Mouse (Mus musculus): ENCODE results near the gene Adssl1. TPM values are rescaled to one million over a fixed set of nuclear protein-coding genes. Genes with fewer than 3 reads are reported as not detected.

Adssl1 gene
- polyA plus RNA-seq, 1 experiment, result 202 TPM

DNA sequence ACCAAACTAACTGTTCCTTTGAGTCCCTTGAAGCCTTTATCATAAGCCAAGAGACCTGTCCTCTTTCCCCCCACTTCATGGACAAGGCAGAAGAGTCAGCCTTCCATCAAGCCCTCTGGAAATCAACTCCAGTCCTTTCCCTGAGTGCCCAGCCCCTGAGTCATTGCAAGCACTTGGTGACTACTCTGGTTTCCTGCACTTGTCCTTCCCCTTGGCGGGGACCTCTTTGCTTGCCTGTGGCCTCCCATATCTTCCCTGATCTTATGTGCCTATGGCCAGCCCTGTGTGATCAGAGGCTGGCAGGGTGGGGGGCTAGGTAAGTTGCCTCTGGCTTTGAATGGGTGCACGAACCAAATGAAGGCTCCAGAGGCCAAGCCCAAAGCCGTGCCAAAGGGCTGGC is 2.1 kb downstream of the Adssl1 start:
- Histone ChIP-seq H3K36me3 (ENCODE audit: control insufficient read depth, insufficient read depth) (no peaks in the 10 kb centered on the region), H3K4me2 (ENCODE audit: low read depth) (peak overlapping the region; percentile 96), H3K27me3 (ENCODE audit: control insufficient read depth, insufficient read depth, insufficient read length) (no peaks in the 10 kb centered on the region), H3K4me3 (peak overlapping the region; percentile 38), H3ac (ENCODE audit: control insufficient read depth, insufficient read length) (no peak overlapping the region), H3K79me2 (ENCODE audit: control insufficient read depth, insufficient read depth) (no peaks in the 10 kb centered on the region)
- TF ChIP-seq CEBPB (IDR thresholded peaks at IDR 0.05; ENCODE audit: insufficient read depth, poor library complexity, severe bottlenecking), result no peak
- TF ChIP-seq USF1 (IDR thresholded peaks at IDR 0.05; ENCODE audit: low read depth), result no peak
- no peak for TF ChIP-seq REST (IDR thresholded peaks at IDR 0.05; ENCODE audit: insufficient read depth, insufficient read length)
- no peak for TF ChIP-seq POLR2AphosphoS2 (IDR thresholded peaks at IDR 0.05; ENCODE audit: insufficient read length, low read depth)
- TF ChIP-seq MAX (IDR thresholded peaks at IDR 0.05; ENCODE audit: low read depth), result no peak
- TF ChIP-seq MYOD1 (IDR thresholded peaks at IDR 0.05; ENCODE audit: control insufficient read depth in 1 of 3, insufficient read length in 2 of 3, low read depth in 2 of 3), result no peak
- no peak for TF ChIP-seq E2F4 (IDR thresholded peaks at IDR 0.05; ENCODE audit: insufficient read depth)
- TF ChIP-seq SRF (IDR thresholded peaks at IDR 0.05; ENCODE audit: control insufficient read depth, insufficient read length, low read depth), result no peak
- TF ChIP-seq TCF3 (IDR thresholded peaks at IDR 0.05; ENCODE audit: insufficient read length, low read depth), result no peak
- no peak for TF ChIP-seq MYOG (IDR thresholded peaks at IDR 0.05; ENCODE audit: control insufficient read depth in 1 of 3, insufficient read depth in 1 of 3, insufficient read length in 2 of 3, low read depth in 2 of 3)
- TF ChIP-seq TCF12 (IDR thresholded peaks at IDR 0.05; ENCODE audit: insufficient read depth, poor library complexity, severe bottlenecking), result no peak
- no peak for TF ChIP-seq POLR2A (IDR thresholded peaks at IDR 0.05; ENCODE audit: insufficient read length, low read depth)

DNA sequence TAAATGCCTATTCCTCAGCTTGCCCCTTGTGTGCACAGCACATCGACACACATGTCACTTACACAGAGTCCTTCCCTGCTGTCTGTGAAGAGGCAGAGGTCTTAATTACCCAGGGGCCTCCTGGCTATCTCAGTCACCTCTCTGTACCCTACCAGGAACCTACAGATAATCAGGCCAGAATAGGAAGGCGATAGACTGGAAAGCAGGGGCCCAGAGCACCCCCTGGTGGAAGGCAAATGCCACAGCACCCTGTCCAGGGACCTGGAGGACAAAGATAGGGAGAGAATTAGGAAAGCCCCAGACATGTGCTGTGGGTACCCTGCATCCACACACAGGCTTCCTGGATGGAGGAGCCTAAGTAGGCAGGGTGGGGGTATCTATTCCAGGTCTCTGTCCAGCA is 3.9 kb downstream of the Adssl1 start:
- H3K27me3 ChIP-seq (ENCODE audit: control insufficient read depth, insufficient read depth, insufficient read length), result no peaks in the 10 kb centered on the region
- no peaks in the 10 kb centered on the region for H3K36me3 ChIP-seq (ENCODE audit: control insufficient read depth, insufficient read depth)
- H3K4me2 ChIP-seq (ENCODE audit: low read depth), result no peak overlapping the region
- no peak overlapping the region for H3ac ChIP-seq (ENCODE audit: control insufficient read depth, insufficient read length)
- no peaks in the 10 kb centered on the region for H3K79me2 ChIP-seq (ENCODE audit: control insufficient read depth, insufficient read depth)
- no peak for TF ChIP-seq POLR2AphosphoS2 (IDR thresholded peaks at IDR 0.05; ENCODE audit: insufficient read length, low read depth)
- TF ChIP-seq TCF3 (IDR thresholded peaks at IDR 0.05; ENCODE audit: insufficient read length, low read depth), result no peak
- no peak for TF ChIP-seq E2F4 (IDR thresholded peaks at IDR 0.05; ENCODE audit: insufficient read depth)
- TF ChIP-seq MYOG (IDR thresholded peaks at IDR 0.05; ENCODE audit: control insufficient read depth in 1 of 3, insufficient read depth in 1 of 3, insufficient read length in 2 of 3, low read depth in 2 of 3), result no peak
- TF ChIP-seq CEBPB (IDR thresholded peaks at IDR 0.05; ENCODE audit: insufficient read depth, poor library complexity, severe bottlenecking), result no peak
- no peak for TF ChIP-seq SRF (IDR thresholded peaks at IDR 0.05; ENCODE audit: control insufficient read depth, insufficient read length, low read depth)
- no peak overlapping the region for H3K4me3 ChIP-seq

DNA sequence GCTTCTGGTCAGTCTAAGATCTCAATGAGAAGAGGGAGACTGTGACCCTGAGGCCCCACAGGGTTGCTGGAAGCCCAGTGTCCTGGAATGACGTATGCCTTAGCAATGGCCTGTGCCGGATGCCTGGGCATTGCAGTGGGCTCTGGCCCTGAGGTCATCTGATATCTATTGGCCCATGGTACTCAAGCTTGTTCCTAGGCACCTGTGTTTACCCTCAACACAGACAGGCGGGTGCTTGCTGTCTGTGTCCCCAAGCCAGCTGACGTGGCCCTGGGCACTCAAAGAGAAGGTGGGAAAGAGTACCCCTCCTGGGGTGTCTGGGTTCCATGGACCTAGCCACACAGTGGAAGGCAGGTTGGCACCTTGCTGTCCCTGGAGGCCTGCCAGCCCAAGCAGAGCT is 5.9 kb downstream of the Adssl1 start:
- no peak overlapping the region for H3ac ChIP-seq (ENCODE audit: control insufficient read depth, insufficient read length)
- no peaks in the 10 kb centered on the region for H3K36me3 ChIP-seq (ENCODE audit: control insufficient read depth, insufficient read depth)
- TF ChIP-seq POLR2AphosphoS2 (IDR thresholded peaks at IDR 0.05; ENCODE audit: insufficient read length, low read depth), result peak; percentile 31
- no peak for TF ChIP-seq MAX (IDR thresholded peaks at IDR 0.05; ENCODE audit: low read depth)
- no peak overlapping the region for H3K4me2 ChIP-seq (ENCODE audit: low read depth)
- H3K4me3 ChIP-seq, result no peak overlapping the region
- no peaks in the 10 kb centered on the region for H3K79me2 ChIP-seq (ENCODE audit: control insufficient read depth, insufficient read depth)
- H3K27me3 ChIP-seq (ENCODE audit: control insufficient read depth, insufficient read depth, insufficient read length), result no peaks in the 10 kb centered on the region

DNA sequence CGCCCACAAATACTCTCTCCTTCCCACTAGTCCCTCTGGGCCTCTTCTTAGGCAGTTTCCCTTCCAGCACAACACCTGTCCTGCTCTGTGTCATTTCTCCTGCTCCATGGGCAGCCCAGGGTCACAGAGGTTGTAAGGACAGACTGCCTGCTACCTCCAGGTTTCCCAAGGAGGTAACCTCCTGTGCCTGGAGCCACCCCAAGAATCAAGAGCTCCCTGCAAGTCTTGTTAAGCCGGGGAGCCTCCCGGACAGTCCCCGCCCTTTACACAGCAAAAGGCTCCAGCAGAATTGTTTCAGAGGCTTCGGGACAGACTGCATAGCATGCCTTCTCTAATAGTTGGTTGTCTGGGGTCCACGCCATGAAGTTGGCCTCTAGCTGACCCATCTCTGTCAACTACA is 6.6 kb downstream of the Adssl1 start:
- no peak overlapping the region for H3K4me2 ChIP-seq (ENCODE audit: low read depth)
- no peaks in the 10 kb centered on the region for H3K79me2 ChIP-seq (ENCODE audit: control insufficient read depth, insufficient read depth)
- peak in 1 of 3 experiments; percentile 1 for TF ChIP-seq MYOG (IDR thresholded peaks at IDR 0.05; ENCODE audit: control insufficient read depth in 1 of 3, insufficient read depth in 1 of 3, insufficient read length in 2 of 3, low read depth in 2 of 3)
- no peak for TF ChIP-seq REST (IDR thresholded peaks at IDR 0.05; ENCODE audit: insufficient read depth, insufficient read length)
- no peaks in the 10 kb centered on the region for H3K36me3 ChIP-seq (ENCODE audit: control insufficient read depth, insufficient read depth)
- no peak overlapping the region for H3K4me3 ChIP-seq
- no peaks in the 10 kb centered on the region for H3K27me3 ChIP-seq (ENCODE audit: control insufficient read depth, insufficient read depth, insufficient read length)
- no peak overlapping the region for H3ac ChIP-seq (ENCODE audit: control insufficient read depth, insufficient read length)

GRCm38 (mm10) chr12:112627097-112627881 is 7.4 kb downstream of the Adssl1 start:
- Histone ChIP-seq H3K4me2 (ENCODE audit: low read depth) (peak overlapping the region; percentile 42), H3K79me2 (ENCODE audit: control insufficient read depth, insufficient read depth) (no peaks in the 10 kb centered on the region), H3K36me3 (ENCODE audit: control insufficient read depth, insufficient read depth) (no peaks in the 10 kb centered on the region), H3ac (ENCODE audit: control insufficient read depth, insufficient read length) (no peak overlapping the region), H3K27me3 (ENCODE audit: control insufficient read depth, insufficient read depth, insufficient read length) (no peaks in the 10 kb centered on the region), H3K4me3 (no peak overlapping the region)
- TF ChIP-seq POLR2AphosphoS2 (IDR thresholded peaks at IDR 0.05; ENCODE audit: insufficient read length, low read depth) (peak; percentile 37), TCF12 (IDR thresholded peaks at IDR 0.05; ENCODE audit: insufficient read depth, poor library complexity, severe bottlenecking) (no peak), USF1 (IDR thresholded peaks at IDR 0.05; ENCODE audit: low read depth) (peak; percentile 37), CEBPB (IDR thresholded peaks at IDR 0.05; ENCODE audit: insufficient read depth, poor library complexity, severe bottlenecking) (no peak), MYOD1 (IDR thresholded peaks at IDR 0.05; ENCODE audit: control insufficient read depth in 1 of 3, insufficient read length in 2 of 3, low read depth in 2 of 3) (peak in 1 of 3 experiments; percentile 28)

All from myocyte (in vitro differentiated cells).